Mouse (Mus musculus) bone marrow, adult 2 months (tissue): ENCODE measurements around the gene Znrf2.

Experiments
- CTCF ChIP-seq: fragments of 200-500 bp; IDR thresholded peaks from 2 replicates; pipeline ENCODE4 v1.5.1; 2011; ENCODE audit warnings: low read length, control low read depth; ENCODE audit not compliant: control insufficient read depth, insufficient read depth
- POLR2A ChIP-seq: fragments of 200-500 bp; IDR thresholded peaks from 2 replicates; pipeline ENCODE4 v1.6.1; 2011; ENCODE audit warnings: low read depth, mild to moderate bottlenecking, control low read depth, low read length, borderline replicate concordance; ENCODE audit not compliant: control insufficient read depth

GRCm38 (mm10) chr6:54770766-54771165 is 46.0 kb upstream of the Znrf2 start:
- TF ChIP-seq POLR2A = no peak
- TF ChIP-seq CTCF = no peak
